Mouse (Mus musculus): Measurements from ENCODE around the gene Lbhd2. TPM values are rescaled to one million over a fixed set of nuclear protein-coding genes. Genes with fewer than 3 reads are reported as not detected.

Gene Lbhd2
- polyA plus RNA-seq, 1 experiment from 2014 or later: 3.5 TPM

GRCm38 (mm10) chr12:111377376-111377973 lies 29.1 kb upstream of the Lbhd2 start, which contains the start of gene Cdc42bpb:
Gene Cdc42bpb, minus strand, starts transcription at chr12:111377718.
- whole genome bisulfite sequencing: under 1% methylated on average over 85 of the region's 94 CpGs
- Histone ChIP-seq H3K4me3 (peak within 1 kb of the TSS; percentile 100), H3K9me3 (no peaks in the 10 kb centered on the region), H3K4me2 (peak within 1 kb of the TSS; percentile 75), H3K27ac (peak within 1 kb of the TSS; percentile 95), H3K27me3 (replicated peaks) (no peaks in the 10 kb centered on the region), H3K4me1 (peaks cover 33% of the 10 kb centered on the region), H3K36me3 (replicated peaks) (no peaks in the 10 kb centered on the region), H3K9ac (peak within 1 kb of the TSS; percentile 94)
- peak; percentile 96 for ATAC-seq (replicated peaks)

GRCm38 (mm10) chr12:111377986-111378490 lies 28.6 kb upstream of the Lbhd2 start:
- H3K27ac ChIP-seq: peak overlapping the region; percentile 95
- H3K4me2 ChIP-seq: peak overlapping the region; percentile 75
- peak overlapping the region; percentile 94 for H3K9ac ChIP-seq
- no peaks in the 10 kb centered on the region for H3K36me3 ChIP-seq (replicated peaks)
- peak; percentile 85 for ATAC-seq (replicated peaks)
- WGBS: under 1% methylated on average over 32 of the region's 32 CpGs
- H3K4me1 ChIP-seq: peaks cover 33% of the 10 kb centered on the region
- peak overlapping the region; percentile 100 for H3K4me3 ChIP-seq
- no peaks in the 10 kb centered on the region for H3K9me3 ChIP-seq
- H3K27me3 ChIP-seq (replicated peaks): no peaks in the 10 kb centered on the region

GRCm38 (mm10) chr12:111378812-111379211 lies 27.8 kb upstream of the Lbhd2 start:
- H3K36me3 ChIP-seq (replicated peaks): no peaks in the 10 kb centered on the region
- peak overlapping the region; percentile 95 for H3K27ac ChIP-seq
- H3K9me3 ChIP-seq: no peaks in the 10 kb centered on the region
- H3K4me3 ChIP-seq: peak overlapping the region; percentile 100
- H3K4me1 ChIP-seq: peaks cover 33% of the 10 kb centered on the region
- no peaks in the 10 kb centered on the region for H3K27me3 ChIP-seq (replicated peaks)
- H3K4me2 ChIP-seq: peak overlapping the region; percentile 75
- ATAC-seq (replicated peaks): no peak
- 73% methylated on average over 12 of the region's 12 CpGs for WGBS
- peak overlapping the region; percentile 94; the same call in 1 of the 2 replicates for H3K9ac ChIP-seq

GRCm38 (mm10) chr12:111385883-111386641 lies 20.5 kb upstream of the Lbhd2 start:
- H3K9me3 ChIP-seq: no peaks in the 10 kb centered on the region
- H3K36me3 ChIP-seq (replicated peaks): no peaks in the 10 kb centered on the region
- ATAC-seq (replicated peaks): no peak
- H3K27ac ChIP-seq: no peak overlapping the region
- 88% methylated on average over 13 of the region's 13 CpGs for WGBS
- H3K4me3 ChIP-seq: no peak overlapping the region
- no peak overlapping the region for H3K9ac ChIP-seq
- H3K27me3 ChIP-seq (replicated peaks): no peaks in the 10 kb centered on the region
- no peaks in the 10 kb centered on the region for H3K4me1 ChIP-seq
- no peak overlapping the region for H3K4me2 ChIP-seq

DNA sequence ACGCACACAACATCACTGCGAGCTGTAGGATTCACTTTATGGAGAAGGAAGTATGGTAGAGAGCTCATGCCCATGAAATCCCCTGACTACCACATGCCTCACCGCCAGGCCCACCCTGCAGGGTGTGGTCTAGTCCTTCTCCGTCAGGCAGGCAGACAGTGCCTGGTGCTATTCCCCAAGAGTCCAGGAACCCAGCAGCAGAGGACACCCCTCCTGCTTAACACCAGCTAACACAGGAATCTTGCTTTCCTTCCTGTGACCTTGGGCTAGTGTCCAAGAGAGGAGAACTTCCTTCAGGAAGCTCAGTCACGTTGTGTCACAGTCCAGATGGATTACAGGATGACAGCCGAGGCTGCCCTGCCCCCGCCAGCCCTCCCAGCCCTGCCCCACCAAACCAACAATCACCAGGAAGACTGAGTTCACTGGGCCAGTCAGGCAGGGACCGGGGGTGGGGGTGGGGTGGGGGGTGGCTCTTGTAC lies 19.9 kb upstream of the Lbhd2 start:
- 78% methylated on average over 8 of the region's 8 CpGs for WGBS
- no peaks in the 10 kb centered on the region for H3K36me3 ChIP-seq (replicated peaks)
- H3K9ac ChIP-seq: no peak overlapping the region
- no peak overlapping the region for H3K27ac ChIP-seq
- H3K4me3 ChIP-seq: no peak overlapping the region
- H3K4me1 ChIP-seq: no peaks in the 10 kb centered on the region
- no peak for ATAC-seq (replicated peaks)
- no peaks in the 10 kb centered on the region for H3K9me3 ChIP-seq
- H3K4me2 ChIP-seq: no peak overlapping the region
- no peaks in the 10 kb centered on the region for H3K27me3 ChIP-seq (replicated peaks)

DNA sequence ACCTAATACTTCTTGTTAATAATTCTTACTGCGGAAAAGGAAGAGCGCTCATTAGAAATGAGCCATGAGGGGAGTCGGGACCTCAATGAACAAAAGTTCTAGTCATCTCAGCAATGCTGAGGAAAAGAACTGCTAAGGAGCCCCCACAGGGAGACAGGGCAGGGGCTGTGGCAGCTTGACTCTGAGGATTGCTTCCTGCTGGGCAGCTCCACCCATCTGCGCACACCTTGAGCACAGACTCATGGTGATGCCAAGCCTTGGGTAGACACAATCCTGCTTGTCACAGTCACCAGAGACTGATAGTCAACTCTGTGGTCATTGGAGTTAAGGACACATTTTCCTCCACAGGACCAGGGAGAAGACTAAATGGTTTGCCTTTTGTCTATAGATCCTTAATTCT lies 19.5 kb upstream of the Lbhd2 start:
- no peak overlapping the region for H3K4me2 ChIP-seq
- ATAC-seq (replicated peaks): no peak
- no peaks in the 10 kb centered on the region for H3K4me1 ChIP-seq
- no peaks in the 10 kb centered on the region for H3K36me3 ChIP-seq (replicated peaks)
- no peaks in the 10 kb centered on the region for H3K9me3 ChIP-seq
- H3K9ac ChIP-seq: no peak overlapping the region
- H3K27ac ChIP-seq: no peak overlapping the region
- no peak overlapping the region for H3K4me3 ChIP-seq
- WGBS: 88% methylated on average over 4 of the region's 4 CpGs
- no peaks in the 10 kb centered on the region for H3K27me3 ChIP-seq (replicated peaks)

DNA sequence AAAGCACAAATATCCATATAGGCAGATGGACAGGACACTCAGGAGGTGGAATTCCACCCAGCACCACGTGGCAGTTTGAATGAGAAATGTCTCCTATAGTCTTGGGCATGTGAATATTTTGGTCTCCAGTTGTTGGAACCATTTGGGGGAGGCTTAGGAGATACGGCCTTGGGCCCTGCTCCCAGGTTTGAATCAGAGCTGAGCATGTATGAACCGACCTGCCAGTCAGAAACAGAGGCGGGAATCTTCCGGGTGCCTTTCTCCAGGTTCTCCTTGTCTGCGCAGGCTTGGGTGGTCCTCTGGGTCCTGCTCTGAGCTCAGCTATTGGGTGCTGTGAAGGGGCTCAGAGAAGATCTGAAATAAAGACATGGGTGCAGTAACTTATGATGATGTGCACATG lies 12.6 kb upstream of the Lbhd2 start:
- H3K9ac ChIP-seq: no peak overlapping the region
- no peaks in the 10 kb centered on the region for H3K27me3 ChIP-seq (replicated peaks)
- no peak overlapping the region for H3K4me3 ChIP-seq
- no peak overlapping the region for H3K4me2 ChIP-seq
- H3K4me1 ChIP-seq: no peaks in the 10 kb centered on the region
- H3K27ac ChIP-seq: no peak overlapping the region
- ATAC-seq (replicated peaks): no peak
- WGBS: 85% methylated on average over 6 of the region's 6 CpGs
- H3K9me3 ChIP-seq: no peaks in the 10 kb centered on the region
- H3K36me3 ChIP-seq (replicated peaks): no peaks in the 10 kb centered on the region

DNA sequence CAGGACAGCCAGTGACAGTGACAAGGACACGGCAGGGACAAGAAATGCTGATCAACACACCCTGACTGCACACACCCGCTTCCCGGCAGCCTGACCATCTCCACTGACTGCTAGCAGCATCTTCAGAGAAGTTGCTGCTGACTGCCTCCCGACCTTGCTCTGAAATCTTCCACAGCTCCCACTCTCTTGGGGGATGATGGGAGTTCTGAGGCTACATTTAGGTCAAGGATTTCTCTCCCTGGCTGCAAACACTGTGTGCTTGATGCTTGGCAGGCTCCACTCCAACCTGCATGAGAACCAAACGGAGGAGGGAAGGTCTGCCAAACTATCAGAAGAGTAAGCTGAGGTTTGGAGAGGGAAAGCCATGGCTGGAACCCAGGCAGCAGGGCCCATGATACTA lies 9.6 kb upstream of the Lbhd2 start:
- Histone ChIP-seq H3K4me1 (no peaks in the 10 kb centered on the region), H3K27ac (no peak overlapping the region), H3K4me3 (no peak overlapping the region), H3K9ac (no peak overlapping the region), H3K4me2 (no peak overlapping the region), H3K36me3 (replicated peaks) (no peaks in the 10 kb centered on the region), H3K9me3 (no peaks in the 10 kb centered on the region), H3K27me3 (replicated peaks) (no peaks in the 10 kb centered on the region)
- no peak for ATAC-seq (replicated peaks)
- 78% methylated on average over 5 of the region's 5 CpGs for WGBS

- no peak overlapping the region for H3K4me3 ChIP-seq
- peak; percentile 48; the same call in 1 of the 2 replicates for ATAC-seq (replicated peaks)
- no peaks in the 10 kb centered on the region for H3K9me3 ChIP-seq
- no peak overlapping the region for H3K27ac ChIP-seq
- H3K9ac ChIP-seq: no peak overlapping the region
- H3K4me2 ChIP-seq: no peak overlapping the region
- WGBS: 26% methylated on average over 15 of the region's 15 CpGs
- H3K4me1 ChIP-seq: no peaks in the 10 kb centered on the region
- H3K36me3 ChIP-seq (replicated peaks): no peaks in the 10 kb centered on the region
- peaks cover 5% of the 10 kb centered on the region; the same call in 1 of the 2 replicates for H3K27me3 ChIP-seq (replicated peaks)
Measured at GRCm38 (mm10) chr12:111401454-111402184, 5.0 kb upstream of the Lbhd2 start.

GRCm38 (mm10) chr12:111404880-111405279 lies 1.7 kb upstream of the Lbhd2 start:
- Histone ChIP-seq H3K9me3 (no peaks in the 10 kb centered on the region), H3K4me3 (no peak overlapping the region), H3K27me3 (replicated peaks) (peaks cover 17% of the 10 kb centered on the region), H3K9ac (no peak overlapping the region), H3K27ac (no peak overlapping the region), H3K4me2 (no peak overlapping the region), H3K4me1 (peaks cover 11% of the 10 kb centered on the region; the same call in 1 of the 2 replicates), H3K36me3 (replicated peaks) (no peaks in the 10 kb centered on the region)
- WGBS: 71% methylated on average over 10 of the region's 10 CpGs
- ATAC-seq (replicated peaks): no peak

- no peak overlapping the region for H3K9ac ChIP-seq
- H3K4me1 ChIP-seq: peaks cover 26% of the 10 kb centered on the region
- peak; percentile 43 for ATAC-seq (replicated peaks)
- no peak overlapping the region for H3K27ac ChIP-seq
- H3K4me2 ChIP-seq: no peak overlapping the region
- H3K4me3 ChIP-seq: no peak overlapping the region
- H3K27me3 ChIP-seq (replicated peaks): peaks cover 17% of the 10 kb centered on the region
- 6% methylated on average over 5 of the region's 5 CpGs for WGBS
- no peaks in the 10 kb centered on the region for H3K36me3 ChIP-seq (replicated peaks)
- no peaks in the 10 kb centered on the region for H3K9me3 ChIP-seq
Measured at GRCm38 (mm10) chr12:111409583-111409982, 3.0 kb downstream of the Lbhd2 start.
